Mouse (Mus musculus) stomach, postnatal 0 days (tissue): ENCODE results near the gene Palld.

Experiments used
- CTCF ChIP-seq: IDR thresholded peaks from 2 replicates; pipeline ENCODE4 v1.5.1; 2016; ENCODE audit warnings: antibody characterized with exemption, low read depth, mild to moderate bottlenecking, moderate library complexity
- EP300 ChIP-seq: optimal IDR thresholded peaks from 2 replicates; pipeline ENCODE3; 2016; ENCODE audit warnings: antibody characterized with exemption

DNA sequence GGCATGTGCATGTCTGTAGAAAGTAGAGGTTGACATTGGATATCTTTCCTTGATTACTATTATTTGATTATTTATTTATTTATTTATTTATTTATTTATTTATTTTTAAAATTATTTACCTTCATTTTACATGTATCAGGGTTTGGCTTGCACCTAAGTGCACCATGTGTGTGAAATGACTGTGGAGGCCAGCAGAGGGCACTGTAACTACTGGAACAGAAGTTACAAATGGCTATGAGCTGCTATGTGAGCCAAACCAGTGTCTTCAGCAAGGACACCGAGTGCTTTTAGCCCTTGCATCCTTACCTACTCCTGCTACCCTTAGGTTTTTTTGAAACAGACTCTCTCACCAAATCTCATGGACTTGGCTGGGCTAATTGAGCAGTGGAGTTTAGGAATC is 202.2 kb downstream of the Palld start:
- TF ChIP-seq CTCF: peak; percentile 66
- no peak for TF ChIP-seq EP300
